Mouse (Mus musculus) brain, embryonic 18.5 days (tissue): ENCODE results near the gene Creld2.
"Not testable (repeated sequence)": the region's sequence is repeated elsewhere in the genome, so short reads cannot be mapped to it uniquely, and the experiment has no call there.

Source experiments
- DNase-seq: peaks from one replicate; pipeline ENCODE4 v3.0.0-alpha.2; 2012; ENCODE audit warnings: low read depth, low spot score

The Creld2 gene

DNA sequence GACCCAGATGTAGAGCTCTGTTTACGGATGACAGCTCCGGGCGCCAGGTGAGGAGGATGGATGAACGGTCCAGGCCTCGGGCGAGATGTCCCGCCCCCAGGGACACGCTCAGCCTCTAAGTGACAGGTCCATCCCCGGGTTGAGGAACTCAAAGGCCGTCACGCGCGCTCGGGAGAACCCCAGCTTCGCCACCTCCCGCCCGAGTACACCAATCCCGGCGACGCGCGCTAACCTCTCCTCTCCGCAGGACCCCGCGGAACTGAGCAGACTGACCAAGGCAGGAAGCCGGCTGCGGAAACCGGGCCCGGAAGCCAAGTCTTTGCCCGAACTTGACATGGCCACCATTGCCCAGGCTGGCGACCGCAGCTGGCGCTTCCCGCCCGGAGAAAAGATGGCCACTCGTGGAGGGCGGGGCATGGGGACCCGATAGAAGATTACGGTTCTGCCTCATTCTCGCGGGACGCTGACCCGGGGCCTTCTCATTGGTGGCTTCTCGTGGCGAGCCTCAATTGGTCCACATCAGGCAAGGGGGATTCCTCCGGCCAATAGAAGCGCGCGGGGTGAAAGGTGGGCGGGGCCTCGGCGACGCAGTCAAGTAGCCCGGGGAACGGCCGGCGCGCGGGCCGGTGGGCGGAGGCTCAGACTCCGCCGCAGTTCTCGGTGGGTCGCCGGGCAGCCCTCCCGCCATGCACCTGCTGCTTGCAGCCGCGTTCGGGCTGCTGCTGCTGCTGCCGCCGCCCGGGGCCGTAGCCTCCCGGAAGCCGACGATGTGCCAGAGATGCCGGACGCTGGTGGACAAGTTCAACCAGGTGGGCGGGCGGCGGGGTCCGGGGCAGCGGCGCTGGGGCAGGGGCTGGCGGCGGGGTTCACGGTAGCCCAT lies at the start of gene Creld2, which contains the start of gene Alg12:
Gene Creld2 (plus strand): TSS at position 621 of the 880 bp plus-strand sequence.
Gene Alg12 (minus strand): TSS at position 293 of the 880 bp plus-strand sequence.
- DNase-seq, result peak; percentile 99

DNA sequence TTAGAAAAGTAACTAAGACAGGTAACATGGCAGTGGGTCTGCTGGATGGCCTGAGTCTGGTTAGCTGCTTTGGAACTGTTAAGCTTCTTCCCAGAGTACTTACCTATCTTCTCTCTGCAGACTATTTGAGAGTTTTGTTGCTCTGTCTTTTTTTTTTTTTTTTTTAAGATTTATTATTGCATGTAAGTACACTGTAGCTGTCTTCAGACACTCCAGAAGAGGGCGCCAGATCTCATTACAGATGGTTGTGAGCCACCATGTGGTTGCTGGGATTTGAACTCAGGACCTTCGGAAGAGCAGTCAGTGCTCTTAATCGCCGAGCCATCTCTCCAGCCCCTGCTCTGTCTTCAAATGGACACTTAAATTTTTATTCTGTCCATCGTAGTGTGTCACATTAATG lies 44.8 kb upstream of the Creld2 start:
- DNase-seq, result not testable (repeated sequence)

- DNase-seq, result no peak
Observed at GRCm38 (mm10) chr15:88792140-88792850, 27.2 kb upstream of the Creld2 start.

DNA sequence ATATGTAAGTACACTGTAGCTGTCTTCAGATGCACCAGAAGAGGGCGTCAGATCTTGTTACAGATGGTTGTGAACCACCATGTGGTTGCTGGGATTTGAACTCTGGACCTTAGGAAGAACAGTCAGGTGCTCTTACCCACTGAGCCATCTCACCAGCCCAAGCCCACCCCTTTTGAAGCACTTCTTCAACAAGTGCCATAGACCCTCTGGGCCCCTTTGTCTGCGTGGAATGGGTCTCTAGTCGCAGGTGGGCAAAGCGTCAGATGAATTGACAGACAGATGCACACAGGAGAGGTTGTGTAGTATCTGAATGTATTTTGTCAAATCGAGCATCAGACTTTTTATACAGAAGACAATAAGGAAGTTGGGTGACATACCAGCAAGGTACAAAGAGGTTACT lies 24.7 kb upstream of the Creld2 start:
- DNase-seq, result not testable (repeated sequence)

- DNase-seq, result no peak
Observed at GRCm38 (mm10) chr15:88799950-88800371, 19.5 kb upstream of the Creld2 start.

GRCm38 (mm10) chr15:88800921-88801354 lies 18.5 kb upstream of the Creld2 start:
- no peak for DNase-seq

DNA sequence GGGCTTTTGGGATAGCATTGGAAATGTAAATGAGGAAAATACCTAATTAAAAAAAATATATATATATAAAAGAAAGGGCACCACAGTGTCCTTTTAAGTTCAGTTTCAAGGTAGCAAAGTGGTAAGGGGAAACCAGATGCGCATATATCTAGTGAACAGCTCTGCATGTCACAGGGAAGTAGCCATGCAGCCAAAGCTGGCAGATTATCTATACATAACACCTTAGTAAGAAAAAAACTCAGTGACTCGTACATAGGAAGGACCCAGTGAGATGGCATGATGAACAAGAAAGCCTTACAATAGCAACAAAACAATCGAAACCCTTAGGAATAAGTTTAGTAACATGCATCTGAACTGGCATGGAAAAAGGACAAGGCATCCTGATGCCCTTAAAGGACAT lies 17.5 kb upstream of the Creld2 start:
- DNase-seq, result no peak

GRCm38 (mm10) chr15:88802348-88802747 lies 17.1 kb upstream of the Creld2 start:
- no peak for DNase-seq

DNA sequence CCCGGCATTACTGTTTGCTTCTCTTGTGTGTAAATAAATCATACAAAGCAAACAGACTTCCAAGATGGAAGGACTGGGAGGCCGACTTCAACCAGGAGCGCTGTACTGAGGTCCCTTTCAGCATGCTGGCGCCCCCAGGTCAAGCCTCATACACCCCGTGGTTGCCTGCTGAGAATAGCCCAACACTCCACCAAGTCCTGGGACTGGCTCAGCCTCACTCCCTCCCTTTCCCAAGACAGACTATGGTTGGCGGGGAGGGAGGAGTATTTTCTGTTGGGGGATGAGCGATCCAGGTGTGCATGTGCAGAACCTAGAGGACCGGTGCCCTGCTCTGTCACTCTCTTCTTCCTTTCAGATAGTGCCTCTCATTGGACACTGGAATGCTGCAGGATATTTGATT lies 11.3 kb upstream of the Creld2 start:
- DNase-seq, result no peak

DNA sequence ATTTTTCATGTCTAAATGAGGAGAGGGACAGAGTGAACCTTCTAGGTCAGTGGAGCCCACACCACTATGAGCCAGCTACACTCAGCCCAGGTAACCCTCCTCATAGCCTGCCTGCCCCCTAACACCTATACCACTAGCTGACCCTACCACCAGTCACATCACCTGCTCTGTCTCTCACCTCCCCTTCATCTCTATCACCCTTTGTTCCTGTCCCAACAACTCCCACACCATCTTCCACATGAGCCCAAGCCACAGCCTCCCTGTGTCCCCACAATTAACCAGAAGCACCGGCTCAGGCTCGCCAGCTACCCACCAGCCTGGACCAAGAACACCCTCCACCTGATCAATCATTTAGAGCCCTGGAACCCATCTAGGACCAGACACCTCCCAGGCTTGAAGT lies 9.1 kb upstream of the Creld2 start:
- DNase-seq, result no peak

DNA sequence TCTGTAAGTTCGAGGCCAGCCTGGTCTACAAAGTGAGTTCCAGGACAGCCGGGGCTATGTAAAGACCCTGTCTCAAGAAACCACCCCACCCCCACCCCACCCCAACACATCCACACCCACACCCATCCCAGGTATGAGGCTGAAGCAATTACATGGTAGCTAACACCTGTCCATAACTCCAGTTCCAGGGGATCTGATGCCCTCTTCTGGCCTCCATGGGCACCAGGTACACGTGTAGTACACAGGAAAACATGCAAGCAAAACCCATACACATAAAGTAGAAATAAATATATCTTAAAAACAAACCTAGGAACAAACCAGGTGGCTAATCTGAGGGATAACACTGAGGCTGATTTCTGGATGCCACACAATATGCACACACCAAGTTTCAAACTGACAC lies 6.2 kb upstream of the Creld2 start:
- no peak for DNase-seq

DNA sequence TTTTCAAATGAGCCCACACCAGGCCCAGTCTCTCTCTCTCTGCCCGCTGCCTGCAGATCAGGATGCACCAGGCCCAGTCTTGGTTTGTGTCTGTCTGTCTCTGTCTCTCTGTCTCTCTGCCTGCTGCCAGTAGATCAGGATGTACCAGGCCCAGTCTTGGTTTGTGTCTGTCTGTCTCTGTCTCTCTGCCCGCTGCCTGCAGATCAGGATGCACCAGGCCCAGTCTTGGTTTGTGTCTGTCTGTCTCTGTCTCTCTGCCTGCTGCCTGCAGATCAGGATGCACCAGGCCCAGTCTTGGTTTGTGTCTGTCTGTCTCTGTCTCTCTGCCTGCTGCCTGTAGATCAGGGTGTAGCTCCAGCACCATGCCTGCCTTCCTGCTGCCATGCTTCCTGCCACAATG lies 5.6 kb upstream of the Creld2 start:
- DNase-seq, result not testable (repeated sequence)

GRCm38 (mm10) chr15:88814411-88815047 lies 4.9 kb upstream of the Creld2 start:
- DNase-seq, result no peak

GRCm38 (mm10) chr15:88815196-88815700 lies 4.2 kb upstream of the Creld2 start:
- DNase-seq, result no peak

- no peak for DNase-seq
Observed at GRCm38 (mm10) chr15:88819906-88820303, 459 bp downstream of the Creld2 start.

- no peak for DNase-seq
Observed at GRCm38 (mm10) chr15:88821403-88821802, 2.0 kb downstream of the Creld2 start.

GRCm38 (mm10) chr15:88822513-88822912 lies 3.1 kb downstream of the Creld2 start:
- no peak for DNase-seq

DNA sequence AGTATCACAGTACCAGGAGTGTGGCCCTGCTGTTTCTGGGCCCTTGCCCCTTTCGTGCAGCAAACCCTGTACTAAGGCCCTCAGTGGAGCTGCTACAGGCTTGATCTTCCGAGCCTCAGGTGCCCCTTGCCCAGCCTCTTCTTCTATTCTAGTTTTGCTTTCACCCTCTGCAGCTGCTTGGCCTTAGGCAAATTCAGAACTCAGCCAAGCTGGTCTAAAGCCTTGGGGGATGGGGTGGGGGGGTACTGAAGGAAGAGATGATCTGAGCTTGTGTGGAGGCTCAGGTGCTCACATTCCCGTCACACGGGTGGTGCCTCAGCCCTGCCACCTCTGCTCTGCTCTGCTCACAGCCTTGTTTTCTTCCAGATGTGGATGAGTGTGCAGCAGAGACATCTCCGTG lies 3.9 kb downstream of the Creld2 start:
- no peak for DNase-seq

DNA sequence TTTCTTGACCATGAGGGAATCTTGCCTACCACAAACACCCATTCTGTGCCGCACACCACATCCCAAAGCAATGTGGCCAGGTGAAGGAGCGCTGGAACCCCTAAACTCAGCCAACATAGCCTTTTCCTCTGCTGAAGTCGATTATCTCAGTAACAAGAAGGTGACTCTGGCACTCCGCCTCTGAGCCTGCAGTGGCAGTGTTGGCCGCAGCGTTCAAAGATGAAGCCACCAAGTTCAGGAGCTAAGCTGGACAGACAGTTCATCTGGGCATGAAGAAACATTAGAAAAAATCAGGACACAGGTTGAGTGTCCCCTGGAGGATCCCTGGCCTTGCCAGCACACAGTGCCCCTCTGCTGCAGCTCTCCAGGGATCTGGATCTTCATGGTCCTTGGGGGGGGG lies 8.0 kb downstream of the Creld2 start:
- DNase-seq, result no peak

DNA sequence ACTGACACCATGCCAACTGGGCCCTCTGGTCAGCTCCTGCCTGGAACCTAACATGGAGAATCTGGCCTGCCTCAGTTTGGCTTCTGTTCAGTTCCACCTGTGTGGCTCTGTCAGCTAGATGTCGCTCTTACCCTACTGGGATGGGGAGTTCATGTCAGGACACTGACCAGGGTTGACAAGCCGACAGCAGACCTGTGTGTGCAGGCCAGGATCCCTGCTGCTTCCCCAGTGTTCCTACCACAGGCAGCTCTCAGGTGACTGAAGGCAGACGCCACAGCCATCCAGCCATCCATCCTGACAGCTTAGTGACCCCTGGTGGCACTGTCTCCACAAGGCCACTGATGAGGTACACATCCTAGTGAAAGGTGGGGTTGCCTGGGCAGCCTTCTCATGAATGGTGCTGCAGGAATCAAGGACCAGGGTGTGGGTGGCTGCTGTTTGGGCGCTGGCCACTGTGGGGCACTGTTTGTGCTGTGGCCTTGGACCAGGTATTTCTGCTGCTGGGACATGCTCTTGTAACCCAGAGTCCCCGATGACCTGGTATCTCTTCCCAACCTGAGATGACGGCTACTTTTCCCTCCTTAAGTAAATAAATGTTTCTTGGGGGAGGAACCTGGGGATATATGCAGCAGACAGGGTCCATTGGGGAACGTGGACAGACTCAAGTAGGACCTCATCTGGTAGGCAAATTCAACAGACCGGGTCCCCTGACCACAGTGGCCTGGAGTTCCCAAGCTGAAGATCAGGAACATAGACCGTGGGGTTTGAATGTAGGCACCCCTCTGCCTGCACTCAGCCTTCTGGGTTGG lies 8.7 kb downstream of the Creld2 start:
- no peak for DNase-seq
